Mouse (Mus musculus): ENCODE results near the gene Mcu.

GRCm38 (mm10) chr10:59547426-59547825, 69.1 kb downstream of the Mcu start:
- TF ChIP-seq CTCF (IDR thresholded peaks at IDR 0.05; ENCODE audit: extremely low read depth, insufficient read depth, insufficient read length, insufficient replicate concordance) (no peak), POLR2A (IDR thresholded peaks at IDR 0.05; ENCODE audit: low read depth, low read length) (no peak)

Measured in spleen, adult 2 months (tissue).